Mouse (Mus musculus): ENCODE data around the gene Mterf2. TPM values are rescaled to one million over a fixed set of nuclear protein-coding genes. Genes with fewer than 3 reads are reported as not detected.

The Mterf2 gene
- polyA plus RNA-seq (2016; fragmentation: Nextera tagmentation; extraction: Ambion mirVana), result 24.1 and 24.2 TPM in 2 replicates

GRCm38 (mm10) chr10:85127395-85128287 lies at the start of gene Mterf2:
TSS of gene Mterf2 (minus strand) at chr10:85128027.
- peak; percentile 90 for DNase-seq (ENCODE audit: extremely low spot score, low spot score)
- H3K36me3 ChIP-seq (replicated peaks), result peaks cover 42% of the 10 kb centered on the region
- H3K4me3 ChIP-seq, result peak within 1 kb of the TSS; percentile 71
- H3K4me1 ChIP-seq, result peaks cover 21% of the 10 kb centered on the region
- no peaks in the 10 kb centered on the region for H3K9me3 ChIP-seq
- peak within 1 kb of the TSS; percentile 86 for H3K27ac ChIP-seq
- no peaks in the 10 kb centered on the region for H3K27me3 ChIP-seq (ENCODE audit: poor library complexity, severe bottlenecking)
- 7% methylated on average over 20 of the region's 20 CpGs for WGBS

GRCm38 (mm10) chr10:85176640-85177039 lies 48.8 kb upstream of the Mterf2 start:
- DNase-seq (ENCODE audit: extremely low spot score, low spot score), result no peak
- Histone ChIP-seq H3K4me1 (no peaks in the 10 kb centered on the region), H3K36me3 (replicated peaks) (no peaks in the 10 kb centered on the region), H3K4me3 (no peak overlapping the region), H3K27ac (no peak overlapping the region), H3K27me3 (ENCODE audit: poor library complexity, severe bottlenecking) (no peaks in the 10 kb centered on the region), H3K9me3 (no peaks in the 10 kb centered on the region)
- WGBS, result 86% methylated on average over 2 of the region's 2 CpGs

- H3K27ac ChIP-seq, result no peak overlapping the region
- H3K9me3 ChIP-seq, result no peaks in the 10 kb centered on the region
- H3K4me3 ChIP-seq, result no peak overlapping the region
- H3K4me1 ChIP-seq, result peaks cover 16% of the 10 kb centered on the region
- DNase-seq (ENCODE audit: extremely low spot score, low spot score), result no peak
- WGBS, result 83% methylated on average over 5 of the region's 5 CpGs
- no peaks in the 10 kb centered on the region for H3K27me3 ChIP-seq (ENCODE audit: poor library complexity, severe bottlenecking)
- H3K36me3 ChIP-seq (replicated peaks), result no peaks in the 10 kb centered on the region
Measured at GRCm38 (mm10) chr10:85165306-85165705, 37.5 kb upstream of the Mterf2 start.

GRCm38 (mm10) chr10:85164791-85165190 lies 37.0 kb upstream of the Mterf2 start:
- peaks cover 16% of the 10 kb centered on the region for H3K4me1 ChIP-seq
- H3K36me3 ChIP-seq (replicated peaks), result no peaks in the 10 kb centered on the region
- no peak for DNase-seq (ENCODE audit: extremely low spot score, low spot score)
- WGBS, result 93% methylated on average over 13 of the region's 13 CpGs
- no peaks in the 10 kb centered on the region for H3K27me3 ChIP-seq (ENCODE audit: poor library complexity, severe bottlenecking)
- H3K9me3 ChIP-seq, result no peaks in the 10 kb centered on the region
- no peak overlapping the region for H3K27ac ChIP-seq
- H3K4me3 ChIP-seq, result no peak overlapping the region

GRCm38 (mm10) chr10:85161745-85162351 lies 34.0 kb upstream of the Mterf2 start:
- Histone ChIP-seq H3K27ac (no peak overlapping the region), H3K36me3 (replicated peaks) (no peaks in the 10 kb centered on the region), H3K4me3 (no peak overlapping the region), H3K9me3 (no peaks in the 10 kb centered on the region), H3K27me3 (ENCODE audit: poor library complexity, severe bottlenecking) (no peaks in the 10 kb centered on the region), H3K4me1 (peaks cover 16% of the 10 kb centered on the region)
- no peak for DNase-seq (ENCODE audit: extremely low spot score, low spot score)
- 91% methylated on average over 5 of the region's 5 CpGs for WGBS

- H3K27me3 ChIP-seq (ENCODE audit: poor library complexity, severe bottlenecking), result no peaks in the 10 kb centered on the region
- 0 out of 2 replicates have a peak, but pooled peaks cover 2% of the 10 kb centered on the region for H3K36me3 ChIP-seq (replicated peaks)
- WGBS, result 91% methylated on average over 1 of the region's 1 CpGs
- DNase-seq (ENCODE audit: extremely low spot score, low spot score), result no peak
- H3K27ac ChIP-seq, result no peak overlapping the region
- H3K9me3 ChIP-seq, result no peaks in the 10 kb centered on the region
- no peak overlapping the region for H3K4me3 ChIP-seq
- H3K4me1 ChIP-seq, result peaks cover 13% of the 10 kb centered on the region
Measured at GRCm38 (mm10) chr10:85159989-85160619, 32.3 kb upstream of the Mterf2 start.

GRCm38 (mm10) chr10:85157451-85157850 lies 29.6 kb upstream of the Mterf2 start:
- H3K36me3 ChIP-seq (replicated peaks), result 0 out of 2 replicates have a peak, but pooled peaks cover 2% of the 10 kb centered on the region
- no peak for DNase-seq (ENCODE audit: extremely low spot score, low spot score)
- H3K4me1 ChIP-seq, result peaks cover 10% of the 10 kb centered on the region
- no peak overlapping the region for H3K27ac ChIP-seq
- H3K4me3 ChIP-seq, result no peak overlapping the region
- no peaks in the 10 kb centered on the region for H3K27me3 ChIP-seq (ENCODE audit: poor library complexity, severe bottlenecking)
- no peaks in the 10 kb centered on the region for H3K9me3 ChIP-seq
- WGBS, result 89% methylated on average over 7 of the region's 7 CpGs

GRCm38 (mm10) chr10:85154195-85154594 lies 26.4 kb upstream of the Mterf2 start:
- Histone ChIP-seq H3K9me3 (no peaks in the 10 kb centered on the region), H3K4me1 (no peaks in the 10 kb centered on the region), H3K36me3 (replicated peaks) (peaks cover 12% of the 10 kb centered on the region), H3K27me3 (ENCODE audit: poor library complexity, severe bottlenecking) (no peaks in the 10 kb centered on the region), H3K27ac (no peak overlapping the region), H3K4me3 (no peak overlapping the region)
- WGBS, result 21% methylated on average over 2 of the region's 2 CpGs
- DNase-seq (ENCODE audit: extremely low spot score, low spot score), result peak; percentile 33

- Histone ChIP-seq H3K4me1 (no peaks in the 10 kb centered on the region), H3K36me3 (replicated peaks) (peaks cover 45% of the 10 kb centered on the region), H3K27ac (no peak overlapping the region), H3K27me3 (ENCODE audit: poor library complexity, severe bottlenecking) (no peaks in the 10 kb centered on the region), H3K4me3 (no peak overlapping the region), H3K9me3 (no peaks in the 10 kb centered on the region)
- no peak for DNase-seq (ENCODE audit: extremely low spot score, low spot score)
- 89% methylated on average over 5 of the region's 5 CpGs for WGBS
Measured at GRCm38 (mm10) chr10:85149226-85149625, 21.4 kb upstream of the Mterf2 start.

- Histone ChIP-seq H3K36me3 (replicated peaks) (peaks cover 71% of the 10 kb centered on the region), H3K4me1 (no peaks in the 10 kb centered on the region), H3K4me3 (no peak overlapping the region), H3K27me3 (ENCODE audit: poor library complexity, severe bottlenecking) (no peaks in the 10 kb centered on the region), H3K27ac (no peak overlapping the region), H3K9me3 (no peaks in the 10 kb centered on the region)
- WGBS, result 93% methylated on average over 14 of the region's 14 CpGs
- no peak for DNase-seq (ENCODE audit: extremely low spot score, low spot score)
Measured at GRCm38 (mm10) chr10:85146282-85146681, 18.5 kb upstream of the Mterf2 start.

- Histone ChIP-seq H3K9me3 (no peaks in the 10 kb centered on the region), H3K27me3 (ENCODE audit: poor library complexity, severe bottlenecking) (no peaks in the 10 kb centered on the region), H3K4me1 (peaks cover 5% of the 10 kb centered on the region; the same call in 1 of the 2 replicates), H3K27ac (no peak overlapping the region), H3K4me3 (no peak overlapping the region), H3K36me3 (replicated peaks) (peaks cover 64% of the 10 kb centered on the region)
- no peak for DNase-seq (ENCODE audit: extremely low spot score, low spot score)
- 90% methylated on average over 9 of the region's 9 CpGs for WGBS
Measured at GRCm38 (mm10) chr10:85141465-85141864, 13.6 kb upstream of the Mterf2 start.

GRCm38 (mm10) chr10:85136573-85136972 lies 8.7 kb upstream of the Mterf2 start:
- WGBS, result 93% methylated on average over 6 of the region's 6 CpGs

More at GRCm38 (mm10) chr10:85136573-85136972, 8.7 kb upstream of the Mterf2 start:
- peaks cover 36% of the 10 kb centered on the region for H3K36me3 ChIP-seq (replicated peaks)
- no peak overlapping the region for H3K4me3 ChIP-seq
- H3K27me3 ChIP-seq (ENCODE audit: poor library complexity, severe bottlenecking), result no peaks in the 10 kb centered on the region
- peaks cover 5% of the 10 kb centered on the region; the same call in 1 of the 2 replicates for H3K4me1 ChIP-seq
- no peak for DNase-seq (ENCODE audit: extremely low spot score, low spot score)
- H3K9me3 ChIP-seq, result no peaks in the 10 kb centered on the region
- H3K27ac ChIP-seq, result no peak overlapping the region

Data from forebrain, embryonic 10.5 days (tissue).